Mouse (Mus musculus): Measurements from ENCODE around the gene C2cd2. TPM values are rescaled to one million over a fixed set of nuclear protein-coding genes. Genes with fewer than 3 reads are reported as not detected.
"Not testable (repeated sequence)": the region's sequence is repeated elsewhere in the genome, so short reads cannot be mapped to it uniquely, and the experiment has no call there.

Gene C2cd2
- total RNA-seq, 2 experiments from 2014 or later, result 44.9 to 58.0 TPM

DNA sequence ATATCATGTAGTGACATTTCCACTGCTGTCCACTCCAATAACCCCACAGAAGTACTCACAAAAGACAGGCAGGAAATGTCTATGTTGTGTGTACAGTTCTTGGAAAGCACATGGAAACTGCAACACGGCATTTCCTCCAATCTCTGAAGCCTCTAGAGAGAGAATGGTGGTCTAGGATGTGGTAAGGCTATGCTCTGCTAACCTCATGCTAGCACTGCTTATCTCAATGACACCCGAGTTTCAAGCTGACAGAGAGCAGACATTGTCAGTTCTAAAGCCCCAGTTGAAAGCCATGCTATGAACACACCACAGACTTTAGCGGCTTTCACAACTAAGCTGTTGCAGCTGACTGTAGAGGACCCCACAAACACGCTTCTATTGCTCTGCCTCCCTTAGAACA, 13.6 kb downstream of the C2cd2 start:
- no peak for DNase-seq (ENCODE audit: low spot score in 2 of 2)

- not testable (repeated sequence) for DNase-seq (ENCODE audit: low spot score in 2 of 2)
Observed at GRCm38 (mm10) chr16:97946993-97947392, 15.4 kb downstream of the C2cd2 start.

- no peak for DNase-seq (ENCODE audit: low spot score in 2 of 2)
Observed at GRCm38 (mm10) chr16:97941844-97942243, 20.6 kb downstream of the C2cd2 start.

DNA sequence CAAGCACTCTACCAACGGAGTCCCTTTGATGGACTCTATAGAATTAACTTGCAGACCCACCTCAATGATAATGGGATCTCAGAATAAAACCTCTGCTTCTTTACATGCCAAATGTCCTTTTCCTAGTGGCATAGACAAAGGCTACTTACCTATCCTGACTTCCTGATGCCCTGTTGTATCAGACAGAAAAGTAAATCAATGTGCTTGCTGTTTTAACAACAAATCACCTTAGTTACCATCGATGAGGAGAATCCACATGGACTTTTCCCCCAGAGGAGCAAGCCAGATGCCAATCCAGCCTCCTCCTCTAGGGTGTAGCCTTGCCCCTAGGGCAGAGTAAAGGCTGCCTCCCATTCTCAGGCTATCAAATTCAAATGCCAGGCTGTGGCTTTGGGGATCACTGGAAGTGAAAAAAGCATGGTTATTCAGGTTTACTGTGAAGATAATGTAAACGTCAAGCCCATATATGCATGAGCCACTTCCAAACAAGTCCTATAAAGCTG, 21.9 kb downstream of the C2cd2 start:
- DNase-seq (ENCODE audit: low spot score in 2 of 2), result no peak

- no peak for DNase-seq (ENCODE audit: low spot score in 2 of 2)
Observed at GRCm38 (mm10) chr16:97935815-97936214, 26.6 kb downstream of the C2cd2 start.

DNA sequence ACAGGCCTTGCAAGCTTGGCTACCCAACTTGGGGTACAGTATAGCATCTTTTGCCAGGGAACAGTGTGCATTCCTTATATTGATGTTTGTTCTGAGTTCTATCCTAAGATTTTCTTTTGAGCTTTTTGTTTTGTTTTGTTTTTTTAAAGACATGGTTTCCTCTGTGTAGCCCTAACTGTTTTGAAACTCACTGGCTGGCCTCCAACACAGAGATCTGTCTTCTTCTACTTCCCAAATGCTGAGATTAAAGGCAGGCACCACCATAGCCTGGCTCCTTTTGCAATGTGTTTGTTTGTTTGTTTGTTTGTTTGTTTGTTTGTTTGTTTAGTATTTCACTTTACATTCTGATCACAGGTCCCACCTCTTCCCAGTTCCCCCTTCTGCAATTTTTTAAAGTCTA, 32.2 kb downstream of the C2cd2 start:
- DNase-seq (ENCODE audit: low spot score in 2 of 2), result no peak

- no peak for DNase-seq (ENCODE audit: low spot score in 2 of 2)
Observed at GRCm38 (mm10) chr16:97929520-97929919, 32.9 kb downstream of the C2cd2 start.

DNA sequence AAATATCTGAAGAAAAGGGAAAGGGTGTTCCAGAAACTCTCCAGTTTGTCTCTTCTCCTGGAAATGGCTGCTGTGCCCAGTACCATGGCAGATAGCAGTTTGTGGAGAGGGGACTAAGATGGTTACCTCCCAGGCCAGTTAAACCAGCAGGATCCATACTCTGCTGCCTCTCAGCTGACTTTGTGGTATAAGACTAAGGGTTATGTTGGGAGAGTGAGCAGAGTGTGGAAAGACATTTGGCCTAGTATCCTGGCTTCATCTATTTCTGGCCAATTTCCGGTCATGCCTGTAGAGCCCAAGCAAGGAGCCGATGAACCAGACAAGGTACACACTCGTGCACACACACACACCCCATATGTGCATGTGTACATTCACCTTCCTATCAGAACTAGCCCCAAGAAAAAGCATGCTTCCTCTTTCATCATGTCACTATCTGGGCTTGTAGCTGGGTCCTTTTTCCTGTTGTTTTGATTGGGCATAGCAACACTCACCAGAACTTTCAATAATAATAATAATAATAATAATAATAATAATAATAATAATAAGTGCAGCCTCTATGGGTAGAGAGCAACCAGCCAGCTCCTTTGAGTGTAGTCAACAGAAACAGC, 35.0 kb downstream of the C2cd2 start:
- DNase-seq (ENCODE audit: low spot score in 2 of 2), result no peak

DNA sequence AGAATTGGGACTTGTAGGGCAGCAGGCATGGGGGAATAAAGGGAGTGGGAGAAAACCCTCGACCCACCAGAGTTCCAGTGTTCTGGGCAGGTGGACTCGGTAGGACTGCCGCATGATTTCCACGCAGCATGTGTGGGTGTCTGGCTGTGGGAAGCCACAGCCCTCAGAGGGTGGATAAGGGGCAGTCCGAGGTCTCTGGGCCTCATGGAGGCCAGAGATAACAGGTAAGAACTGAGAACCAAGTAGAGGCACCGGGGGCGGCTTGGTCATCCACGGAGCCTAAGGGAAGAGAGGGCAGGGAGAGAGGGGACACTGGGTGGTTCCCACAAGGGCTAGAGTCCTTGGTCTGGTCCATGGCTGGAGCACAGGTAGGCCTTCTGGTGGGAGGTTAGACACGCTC, 36.0 kb downstream of the C2cd2 start:
- no peak for DNase-seq (ENCODE audit: low spot score in 2 of 2)

GRCm38 (mm10) chr16:97925760-97926159, 36.6 kb downstream of the C2cd2 start:
- DNase-seq (ENCODE audit: low spot score in 2 of 2), result no peak

- no peak for DNase-seq (ENCODE audit: low spot score in 2 of 2)
Observed at GRCm38 (mm10) chr16:97923700-97924099, 38.7 kb downstream of the C2cd2 start.

DNA sequence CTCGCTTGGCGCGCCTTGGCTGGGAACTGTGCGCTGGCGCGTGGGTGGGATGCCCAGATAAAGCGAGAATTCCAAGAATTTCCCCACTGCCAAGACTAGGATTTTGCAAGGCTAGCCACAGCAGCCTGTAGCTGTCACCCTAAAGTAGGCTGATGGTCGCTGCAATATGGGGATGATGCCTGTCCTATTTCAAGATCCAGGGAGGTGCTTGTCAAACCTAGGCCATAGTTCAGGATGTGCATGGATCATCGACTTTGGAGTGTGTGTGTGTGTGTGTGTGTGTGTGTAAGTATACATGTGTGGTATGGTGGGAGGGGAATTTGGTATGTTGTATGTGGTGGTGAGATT, 39.6 kb downstream of the C2cd2 start:
- DNase-seq (ENCODE audit: low spot score in 2 of 2), result no peak

- peak; percentile 81 to 89 for DNase-seq (ENCODE audit: low spot score in 2 of 2)
Observed at GRCm38 (mm10) chr16:97921961-97922778, 40.2 kb downstream of the C2cd2 start.

DNA sequence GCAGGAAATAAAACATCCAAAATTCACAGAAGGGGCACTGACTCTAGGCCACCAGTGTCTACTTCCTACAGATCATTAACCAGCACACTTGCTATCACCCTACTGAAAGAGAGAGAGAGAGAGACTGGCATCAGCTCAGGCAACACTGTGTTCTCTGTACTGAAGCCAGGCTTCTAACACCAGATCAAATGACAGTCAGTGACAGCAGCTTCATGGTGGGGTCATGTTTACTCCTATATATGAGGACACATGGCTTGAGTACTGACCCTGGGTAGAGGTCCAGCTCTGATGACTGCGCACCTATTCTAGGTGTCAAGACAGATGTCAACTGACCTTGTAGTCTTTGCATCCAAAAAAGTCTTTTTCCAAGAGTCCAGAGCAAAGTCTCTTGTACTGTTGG, 41.8 kb downstream of the C2cd2 start:
- no peak for DNase-seq (ENCODE audit: low spot score in 2 of 2)

GRCm38 (mm10) chr16:97919793-97920192, 42.6 kb downstream of the C2cd2 start:
- DNase-seq (ENCODE audit: low spot score in 2 of 2), result no peak

GRCm38 (mm10) chr16:97912873-97913272, 49.5 kb downstream of the C2cd2 start:
- DNase-seq (ENCODE audit: low spot score in 2 of 2), result no peak

GRCm38 (mm10) chr16:97909356-97909755, 53.0 kb downstream of the C2cd2 start:
- no peak for DNase-seq (ENCODE audit: low spot score in 2 of 2)

DNA sequence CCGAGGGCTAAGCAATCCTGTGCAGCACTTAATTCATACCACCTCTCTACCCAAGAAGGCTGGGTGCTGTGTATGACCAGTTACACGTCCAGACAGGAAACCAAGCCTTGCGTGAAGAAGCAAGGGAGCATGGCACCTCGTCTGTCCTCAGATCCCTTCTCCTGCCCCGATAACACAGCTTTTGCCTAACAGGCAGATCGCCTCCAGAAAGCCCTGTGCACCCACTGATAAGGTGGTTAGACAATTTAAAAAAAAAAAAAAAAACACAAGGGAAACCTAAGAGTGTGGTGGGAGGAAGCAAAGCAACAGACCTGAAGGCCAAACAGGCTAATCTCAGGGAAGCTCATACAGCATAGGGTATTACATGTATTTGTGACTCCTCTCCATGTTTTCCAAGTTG, 54.9 kb downstream of the C2cd2 start:
- DNase-seq (ENCODE audit: low spot score in 2 of 2), result no peak

DNA sequence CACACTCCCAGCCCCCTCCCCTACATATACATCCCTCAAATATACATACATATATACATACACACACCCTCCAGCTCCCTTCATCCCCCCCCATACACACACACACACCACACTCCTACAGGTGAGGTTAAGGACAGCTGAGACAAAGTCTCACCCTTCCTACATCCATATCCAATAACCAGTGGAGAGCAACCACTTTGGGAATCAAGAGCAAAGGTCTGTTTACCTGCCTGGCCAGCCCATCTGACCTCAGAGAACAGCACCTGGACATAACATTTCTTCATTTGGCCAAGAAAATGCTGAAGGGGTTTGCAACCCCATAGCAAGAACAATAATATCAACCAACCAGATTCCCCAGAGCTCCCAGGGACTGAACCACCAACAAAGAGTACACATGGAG, 56.1 kb downstream of the C2cd2 start:
- no peak for DNase-seq (ENCODE audit: low spot score in 2 of 2)

DNA sequence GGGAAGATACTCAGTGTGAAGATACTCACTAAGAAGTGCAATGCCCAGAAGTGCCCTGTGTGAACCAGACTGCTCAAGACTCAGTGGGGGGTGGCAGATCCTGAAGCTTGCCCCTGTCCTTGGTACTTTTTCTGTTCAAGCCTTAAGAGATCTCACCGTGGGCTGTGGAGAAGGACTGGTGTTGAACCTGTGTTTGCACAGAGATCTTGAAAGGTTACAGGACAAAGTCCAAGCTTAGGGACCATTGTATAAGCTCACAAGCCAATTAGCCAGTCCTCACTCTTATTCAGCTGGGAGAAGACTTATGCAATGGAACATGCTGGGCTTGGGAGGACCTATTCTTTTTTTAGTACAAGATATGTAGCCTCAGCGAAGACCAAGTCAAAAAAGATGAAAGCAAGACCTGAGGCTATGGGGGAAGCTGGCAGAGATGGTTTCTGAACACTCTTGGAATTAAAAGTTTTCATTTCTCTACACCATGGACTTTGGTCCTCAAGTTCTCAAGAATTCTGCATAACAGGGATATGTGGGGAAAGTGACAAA, 56.9 kb downstream of the C2cd2 start:
- DNase-seq (ENCODE audit: low spot score in 2 of 2), result no peak

DNA sequence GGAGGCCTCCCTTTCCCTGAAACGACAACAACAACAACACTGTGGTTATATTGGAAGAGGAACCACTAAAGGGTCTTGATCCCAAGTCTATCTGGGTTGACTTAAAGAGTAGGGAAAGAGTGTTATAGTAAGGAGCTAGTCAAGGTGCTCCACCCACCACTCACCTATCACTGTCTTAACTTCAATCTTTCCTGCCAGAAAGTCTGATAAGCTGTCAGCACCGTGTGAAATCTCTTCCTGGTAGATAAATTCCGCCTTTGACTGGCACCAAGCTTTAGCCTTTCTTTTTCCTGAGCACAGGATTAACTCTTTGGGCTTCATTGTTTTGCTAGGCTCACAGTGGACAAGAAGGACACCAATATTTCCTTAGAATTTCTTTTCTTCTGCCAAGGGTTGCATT, 58.4 kb downstream of the C2cd2 start:
- DNase-seq (ENCODE audit: low spot score in 2 of 2), result no peak

GRCm38 (mm10) chr16:97897346-97898024, 64.9 kb downstream of the C2cd2 start:
- peak in 1 of 2 experiments; percentile 48 for DNase-seq (ENCODE audit: low spot score in 2 of 2)
